Mouse (Mus musculus) spleen, postnatal 4 days (tissue): ENCODE results near the gene Erv3.
A peak's percentile ranks its signal among the peaks of the same experiment; 100 is the strongest.

Experiments
- DNase-seq, 2 experiments: peaks; one replicate each; pipeline ENCODE4 v3.0.0; 2022; ENCODE audit warnings: low spot score in 2 of 2

Gene Erv3

GRCm38 (mm10) chr2:131822492-131822891 is 37.1 kb downstream of the Erv3 start:
- DNase-seq: no peak

GRCm38 (mm10) chr2:131821708-131821990 is 37.9 kb downstream of the Erv3 start:
- no peak for DNase-seq

DNA sequence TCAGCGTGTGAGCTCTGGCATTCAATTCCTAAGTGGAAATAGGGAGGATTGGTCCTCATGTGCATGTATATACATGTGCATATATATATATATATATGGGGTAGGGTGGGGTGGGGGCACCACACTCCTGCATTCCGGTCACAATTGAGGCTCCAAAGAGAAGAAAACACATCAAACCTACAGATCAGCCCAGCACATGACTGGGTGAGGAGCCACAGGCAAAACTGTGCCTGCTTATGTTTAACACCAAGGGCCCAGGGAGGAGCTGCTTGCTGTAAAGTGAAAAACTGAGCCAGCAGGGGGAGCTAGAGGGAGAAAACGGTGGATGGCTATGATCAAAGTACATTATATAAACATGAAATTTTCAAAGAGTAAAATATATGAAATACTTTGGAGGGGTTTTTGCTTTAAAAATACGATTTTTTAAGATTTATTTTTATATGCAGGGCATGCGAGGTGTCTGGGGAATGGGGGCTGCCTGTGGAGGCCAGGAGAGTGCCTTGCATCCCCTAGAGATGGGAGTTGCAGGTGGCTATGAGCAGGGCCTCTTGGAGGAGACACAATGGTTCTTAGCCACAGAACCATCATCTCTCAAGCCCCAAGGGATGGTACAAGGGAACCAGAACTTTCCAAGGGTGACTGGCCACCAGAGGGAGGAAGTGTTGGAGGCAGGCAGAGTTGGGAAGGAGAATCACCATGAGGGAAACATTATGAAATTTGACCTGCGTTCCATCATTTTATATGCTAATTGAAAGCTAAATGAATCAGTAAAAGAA is 38.4 kb downstream of the Erv3 start:
- DNase-seq: peak; percentile 89 to 98

DNA sequence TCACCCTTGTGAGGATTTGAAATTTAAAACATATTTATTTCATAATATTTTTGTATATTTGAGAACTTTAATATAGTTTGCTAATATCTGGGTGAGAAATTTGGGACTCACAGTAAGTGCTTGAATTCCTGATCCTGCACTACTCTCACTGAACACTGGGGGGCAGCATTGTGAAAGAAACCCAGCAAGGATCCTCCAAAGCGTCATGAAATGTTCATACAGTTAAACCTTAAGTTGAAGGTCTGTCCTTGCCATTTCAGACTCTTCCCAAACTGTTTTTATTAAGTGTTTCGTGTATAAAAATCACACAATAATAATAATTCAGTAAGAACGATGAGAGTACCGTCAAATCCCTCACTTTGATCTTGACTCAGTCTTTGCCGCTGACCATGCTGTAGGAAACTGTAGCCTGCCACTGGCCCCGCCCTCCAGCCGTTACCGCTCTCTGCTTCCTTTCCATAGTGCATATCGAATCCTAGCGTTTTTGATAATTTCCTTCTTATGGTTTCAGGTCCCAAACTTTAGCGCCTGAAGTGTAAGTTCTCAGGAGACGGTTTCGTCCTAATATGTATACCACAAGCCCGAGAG is 39.4 kb downstream of the Erv3 start:
- DNase-seq: peak; percentile 86 to 95

DNA sequence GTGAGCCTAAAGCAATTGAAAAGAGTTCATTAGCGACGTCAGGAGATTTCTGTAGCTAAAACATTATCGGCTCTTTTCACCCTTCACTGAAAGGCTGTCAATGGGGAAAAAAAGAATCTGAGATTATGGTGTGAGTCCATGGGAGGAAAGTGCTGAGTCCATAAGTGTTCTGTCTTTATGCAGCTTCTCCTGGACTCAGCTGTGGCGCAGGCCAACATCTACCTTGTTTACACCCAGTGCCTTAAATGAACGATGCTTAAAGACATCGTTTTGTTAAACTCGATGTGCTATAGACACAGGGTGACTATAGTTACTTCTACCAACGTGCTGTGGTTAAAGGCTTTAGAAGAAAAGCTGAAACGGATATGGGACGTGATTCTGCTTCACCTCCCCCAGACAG is 45.2 kb downstream of the Erv3 start:
- DNase-seq: no peak

DNA sequence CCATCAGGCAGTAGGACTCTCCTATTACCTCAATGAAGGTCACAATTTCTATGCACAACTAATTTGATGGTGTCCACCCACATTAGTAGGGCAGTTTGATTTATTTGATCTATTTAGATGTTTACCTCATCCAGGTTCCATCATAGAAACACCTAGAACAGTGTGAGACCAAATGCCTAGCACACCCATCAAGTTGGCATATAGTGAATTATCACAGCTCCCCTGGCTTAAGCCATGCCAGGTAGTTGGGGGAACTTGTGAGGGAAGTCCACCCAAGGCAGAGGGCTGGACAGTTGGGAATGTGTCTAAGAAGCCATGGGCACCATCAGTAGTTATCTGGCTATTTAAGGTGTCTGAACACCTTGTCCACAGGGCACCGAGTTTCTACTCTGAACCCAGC is 46.1 kb downstream of the Erv3 start:
- DNase-seq: no peak

DNA sequence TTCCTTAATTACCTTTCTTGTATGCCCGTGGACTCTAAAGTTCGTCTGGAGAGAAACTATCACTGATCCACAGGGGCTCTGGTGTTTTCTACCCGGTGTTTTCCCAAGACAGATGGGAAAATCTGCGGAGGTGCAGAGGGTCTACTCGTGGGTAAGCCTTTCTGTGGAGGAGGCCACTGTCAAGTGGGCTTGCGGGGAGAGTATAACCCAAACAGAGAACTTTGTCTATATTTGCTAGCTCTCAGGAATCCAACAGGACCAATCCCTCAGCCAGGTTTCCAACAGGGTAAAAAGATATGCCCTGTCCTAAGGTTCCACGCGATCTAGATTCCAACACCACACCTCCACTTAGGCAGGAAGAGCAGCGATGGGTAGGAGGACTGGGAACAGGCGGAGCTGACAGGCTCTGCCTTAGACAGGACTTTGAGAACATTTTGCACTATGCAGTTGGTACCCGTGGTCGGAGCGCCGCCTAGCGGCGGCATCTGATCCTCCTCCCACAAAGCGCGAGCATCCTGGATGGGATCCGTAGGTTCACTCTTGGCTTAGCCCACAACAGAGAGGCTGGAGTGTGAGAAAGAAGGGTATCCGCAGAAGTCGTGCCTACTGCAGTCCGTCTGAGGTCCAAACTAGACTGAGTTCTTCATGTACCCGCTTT is 46.9 kb downstream of the Erv3 start:
- peak; percentile 55 to 85 for DNase-seq

- no peak for DNase-seq
These were observed 47.9 kb downstream of the Erv3 start for GRCm38 (mm10) chr2:131811607-131812006.

- DNase-seq: no peak
These were observed 50.7 kb downstream of the Erv3 start for GRCm38 (mm10) chr2:131808856-131809255.

DNA sequence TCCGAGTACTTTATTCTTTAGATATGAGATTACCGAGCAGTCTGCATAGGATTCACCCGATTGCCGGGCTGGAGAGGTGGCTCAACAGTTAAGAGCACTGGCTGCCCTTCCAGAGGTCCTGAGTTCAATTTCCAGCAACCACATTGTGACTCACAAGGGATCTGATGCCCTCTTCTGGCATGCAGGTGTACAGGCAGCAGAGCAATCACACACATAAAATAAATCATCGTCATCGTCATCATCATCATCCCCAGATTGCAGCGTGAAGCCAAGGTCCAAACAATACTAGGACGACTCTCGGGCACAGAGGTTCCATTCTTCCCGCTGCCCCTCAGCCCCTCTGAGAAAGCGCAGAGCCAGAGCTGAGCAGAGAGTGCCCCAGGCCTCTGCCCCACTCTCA is 51.9 kb downstream of the Erv3 start:
- DNase-seq: no peak

- DNase-seq: no peak
These were observed 52.7 kb downstream of the Erv3 start for GRCm38 (mm10) chr2:131806863-131807262.

- no peak for DNase-seq
These were observed 54.2 kb downstream of the Erv3 start for GRCm38 (mm10) chr2:131805306-131805705.

DNA sequence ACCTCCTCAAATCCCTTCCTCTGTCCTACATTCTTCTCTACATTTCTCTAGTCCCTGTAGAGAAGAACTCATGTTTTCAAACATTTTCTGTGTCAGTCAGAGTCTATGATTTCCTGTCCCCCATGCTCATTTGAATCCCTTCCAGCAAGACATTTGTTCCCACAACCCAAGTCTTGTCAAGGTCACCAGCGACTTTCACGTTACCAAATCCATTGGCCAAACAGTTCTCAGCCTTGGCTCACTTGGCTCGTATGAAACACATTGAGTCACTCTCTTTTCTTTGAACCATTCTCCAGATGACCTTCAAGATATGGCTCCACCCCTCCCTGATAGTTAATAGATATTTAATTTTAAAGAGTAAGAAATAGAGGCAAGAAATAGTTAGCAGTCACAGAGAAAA is 55.7 kb downstream of the Erv3 start:
- DNase-seq: no peak
